Mouse (Mus musculus) megakaryocyte, embryonic 14.5 days (primary cell): Measurements from ENCODE around the gene Wars.

Experiments used
- FLI1 ChIP-seq: IDR thresholded peaks from 2 replicates; pipeline ENCODE4 v1.6.1; 2012; ENCODE audit warnings: low read length, inconsistent platforms, mixed read lengths
- GATA1 ChIP-seq: IDR thresholded peaks from 3 replicates; pipeline ENCODE4 v1.6.1; 2012; ENCODE audit warnings: mixed read lengths, low read length, inconsistent platforms, borderline replicate concordance

- TF ChIP-seq FLI1 (no peak), GATA1 (no peak)
Measured at GRCm38 (mm10) chr12:108827641-108828040, 66.3 kb downstream of the Wars start.
